Mouse (Mus musculus) right cerebral cortex, postnatal 10 days (tissue): ENCODE results near the gene Gm6793.

Source experiments
- DNase-seq, 2 experiments: peaks; one replicate each; pipeline ENCODE4 v3.0.0; 2021; ENCODE audit warnings: low spot score in 2 of 2

The Gm6793 gene

GRCm38 (mm10) chr8:111984511-111984910 is 30.3 kb downstream of the Gm6793 start:
- no peak for DNase-seq

GRCm38 (mm10) chr8:111982116-111982515 is 32.7 kb downstream of the Gm6793 start:
- DNase-seq = no peak

- DNase-seq = no peak
These were observed 36.7 kb downstream of the Gm6793 start for GRCm38 (mm10) chr8:111978147-111978546.

GRCm38 (mm10) chr8:111976326-111976725 is 38.5 kb downstream of the Gm6793 start:
- DNase-seq = no peak

GRCm38 (mm10) chr8:111975706-111976105 is 39.1 kb downstream of the Gm6793 start:
- DNase-seq = no peak

GRCm38 (mm10) chr8:111974138-111974537 is 40.7 kb downstream of the Gm6793 start:
- no peak for DNase-seq

- DNase-seq = no peak
These were observed 45.8 kb downstream of the Gm6793 start for GRCm38 (mm10) chr8:111968991-111969390.

- no peak for DNase-seq
These were observed 46.3 kb downstream of the Gm6793 start for GRCm38 (mm10) chr8:111968541-111968940.

- DNase-seq = no peak
These were observed 47.5 kb downstream of the Gm6793 start for GRCm38 (mm10) chr8:111967246-111967870.

- DNase-seq = no peak
These were observed 49.8 kb downstream of the Gm6793 start for GRCm38 (mm10) chr8:111964849-111965561.

GRCm38 (mm10) chr8:111964351-111964750 is 50.5 kb downstream of the Gm6793 start:
- DNase-seq = no peak

GRCm38 (mm10) chr8:111963546-111963945 is 51.3 kb downstream of the Gm6793 start:
- DNase-seq = no peak
